Mouse (Mus musculus) embryonic facial prominence, embryonic 13.5 days (tissue): ENCODE data around the gene Gtf2h1. TPM values are rescaled to one million over a fixed set of nuclear protein-coding genes. Genes with fewer than 3 reads are reported as not detected.

Source experiments
- ATAC-seq: fragments of 200-750 bp; cut with Nextera tagmentation; 2 replicates; pipeline ENCODE4 v1.8.0; 2017; ENCODE audit warnings: low read depth; ENCODE audit not compliant: insufficient number of reproducible peaks, insufficient read depth, low FRiP score, low TSS enrichment
- H3K27ac ChIP-seq: fragments of 300-500 bp; sonication (generic); 2 replicates; pipeline ENCODE4 v1.5.1; 2015; ENCODE audit warnings: moderate library complexity, mild to moderate bottlenecking, inconsistent platforms
- H3K27me3 ChIP-seq: fragments of 300-500 bp; sonication (generic); 2 replicates; pipeline ENCODE4 v1.6.1; 2015; ENCODE audit warnings: mild to moderate bottlenecking, inconsistent platforms
- H3K36me3 ChIP-seq: fragments of 300-500 bp; sonication (generic); 2 replicates; pipeline ENCODE4 v1.6.1; 2015; ENCODE audit warnings: mild to moderate bottlenecking, inconsistent platforms
- H3K4me1 ChIP-seq: fragments of 300-500 bp; sonication (generic); 2 replicates; pipeline ENCODE4 v1.6.1; 2015; ENCODE audit warnings: inconsistent platforms
- H3K4me2 ChIP-seq: fragments of 300-500 bp; sonication (generic); 2 replicates; pipeline ENCODE4 v1.6.1; 2015; ENCODE audit warnings: moderate library complexity, mild to moderate bottlenecking, inconsistent platforms
- H3K4me3 ChIP-seq: fragments of 300-500 bp; sonication (generic); 2 replicates; pipeline ENCODE4 v1.5.1; 2015; ENCODE audit warnings: mild to moderate bottlenecking, inconsistent platforms
- H3K9ac ChIP-seq: fragments of 300-500 bp; sonication (generic); 2 replicates; pipeline ENCODE4 v1.6.1; 2015; ENCODE audit warnings: mild to moderate bottlenecking, inconsistent platforms
- H3K9me3 ChIP-seq: fragments of 300-500 bp; sonication (generic); 2 replicates; pipeline ENCODE4 v1.6.1; 2016; ENCODE audit warnings: inconsistent platforms
- WGBS: fragments of 180-500 bp; shearing (Covaris S2); methylation state at CpG from one replicate; pipeline ENCODE4 v1.1.7; 2015; ENCODE audit warnings: mixed read lengths; 5-methylcytosine and 5-hydroxymethylcytosine counted together
- polyA plus RNA-seq: library from polyadenylated mRNA; unstranded; fragments of >200 nt; fragmentation: Nextera tagmentation; extraction: Ambion mirVana; gene quantifications from 2 replicates; pipeline ENCODE4 v1.2.1, GENCODE M21; 2015

The Gtf2h1 gene
- polyA plus RNA-seq, 1 experiment from 2014 or later: 50.8 TPM

DNA sequence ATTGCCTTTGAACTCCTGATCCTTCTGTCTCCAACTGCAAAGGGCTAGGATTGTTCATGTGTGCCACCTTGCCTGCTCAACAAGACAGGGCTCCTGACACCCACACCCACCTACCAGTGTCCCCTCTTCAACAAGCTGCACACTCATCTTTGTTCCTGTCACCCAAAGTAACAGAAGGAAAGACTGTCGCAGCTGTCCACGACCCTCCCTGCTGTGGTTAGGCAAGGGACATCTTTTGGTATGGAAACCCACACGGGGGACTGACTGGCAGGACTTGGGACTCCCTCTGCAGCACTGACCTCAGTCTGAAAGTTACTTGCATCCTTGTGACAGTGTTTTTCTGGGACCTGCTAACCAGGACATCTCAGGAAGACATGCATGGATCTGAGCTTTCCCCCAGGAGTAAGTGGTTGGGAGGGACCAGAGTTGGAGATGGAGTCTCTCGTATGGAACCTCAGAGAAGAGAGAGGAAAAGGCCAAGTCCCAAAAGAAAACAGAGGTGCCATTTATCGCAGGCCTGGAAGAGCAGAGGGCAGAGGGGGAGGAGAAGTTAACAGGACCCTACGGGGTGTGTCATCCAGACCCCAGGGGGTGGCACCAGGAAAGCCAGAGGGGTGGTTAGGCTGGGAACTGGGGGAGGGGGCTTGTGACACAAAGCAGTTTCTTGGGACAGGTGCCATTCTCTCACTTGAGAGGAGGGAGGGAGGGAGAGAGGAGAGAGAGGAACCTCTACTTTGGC lies 45.1 kb downstream of the Gtf2h1 start, which contains the start of gene Ldha:
TSS of gene Ldha (plus strand) at position 689 of the 739 bp plus-strand sequence.
- no peaks in the 10 kb centered on the region for H3K36me3 ChIP-seq
- H3K4me2 ChIP-seq: no peak within 1 kb of the TSS
- H3K9ac ChIP-seq: no peak within 1 kb of the TSS
- peaks cover 8% of the 10 kb centered on the region; the same call in 1 of the 2 replicates for H3K27me3 ChIP-seq
- no peak within 1 kb of the TSS for H3K27ac ChIP-seq
- peaks cover 33% of the 10 kb centered on the region for H3K4me1 ChIP-seq
- WGBS: 28% methylated on average over 6 of the region's 6 CpGs
- ATAC-seq: no peak
- no peaks in the 10 kb centered on the region for H3K9me3 ChIP-seq
- H3K4me3 ChIP-seq: no peak within 1 kb of the TSS

GRCm38 (mm10) chr7:46842278-46842677 lies 46.4 kb downstream of the Gtf2h1 start:
- Histone ChIP-seq H3K4me2 (no peak overlapping the region), H3K9ac (no peak overlapping the region), H3K27ac (no peak overlapping the region), H3K9me3 (no peaks in the 10 kb centered on the region), H3K4me1 (peaks cover 39% of the 10 kb centered on the region), H3K27me3 (peaks cover 8% of the 10 kb centered on the region; the same call in 1 of the 2 replicates), H3K36me3 (no peaks in the 10 kb centered on the region), H3K4me3 (no peak overlapping the region)
- WGBS: 28% methylated on average over 5 of the region's 5 CpGs
- ATAC-seq: no peak

DNA sequence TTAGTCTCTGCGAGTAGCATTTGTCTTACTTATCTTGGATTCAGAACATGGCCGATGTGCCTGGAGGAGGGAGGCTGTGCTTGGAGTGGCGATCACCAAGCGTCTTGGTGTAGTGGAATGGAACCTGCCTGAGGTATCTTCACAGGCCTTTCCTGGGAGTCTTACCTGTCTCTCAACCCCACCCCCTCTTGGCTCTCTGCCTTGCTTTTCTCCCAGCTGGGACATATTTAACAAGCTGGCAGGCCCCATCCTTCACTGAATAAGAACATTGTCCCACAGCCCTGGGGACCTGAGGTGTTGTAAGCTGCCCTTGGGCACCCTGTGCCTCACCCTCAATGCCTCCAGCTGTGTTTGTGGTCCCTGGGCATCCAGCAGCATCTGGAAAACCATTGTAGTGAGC lies 47.7 kb downstream of the Gtf2h1 start:
- Histone ChIP-seq H3K9me3 (no peaks in the 10 kb centered on the region), H3K4me3 (no peak overlapping the region), H3K36me3 (peaks cover 10% of the 10 kb centered on the region), H3K27me3 (peaks cover 8% of the 10 kb centered on the region; the same call in 1 of the 2 replicates), H3K9ac (no peak overlapping the region), H3K4me1 (peaks cover 34% of the 10 kb centered on the region), H3K4me2 (no peak overlapping the region), H3K27ac (no peak overlapping the region)
- 82% methylated on average over 4 of the region's 4 CpGs for WGBS
- no peak for ATAC-seq

- peaks cover 8% of the 10 kb centered on the region; the same call in 1 of the 2 replicates for H3K27me3 ChIP-seq
- H3K4me2 ChIP-seq: peak overlapping the region; percentile 88
- WGBS: under 1% methylated on average over 51 of the region's 51 CpGs
- H3K4me1 ChIP-seq: peaks cover 23% of the 10 kb centered on the region
- no peaks in the 10 kb centered on the region for H3K9me3 ChIP-seq
- ATAC-seq: peak; percentile 90
- H3K27ac ChIP-seq: peak overlapping the region; percentile 98
- H3K36me3 ChIP-seq: peaks cover 29% of the 10 kb centered on the region
- H3K9ac ChIP-seq: peak overlapping the region; percentile 96
- peak overlapping the region; percentile 83 for H3K4me3 ChIP-seq
These were observed 49.5 kb downstream of the Gtf2h1 start for GRCm38 (mm10) chr7:46845211-46845977.

DNA sequence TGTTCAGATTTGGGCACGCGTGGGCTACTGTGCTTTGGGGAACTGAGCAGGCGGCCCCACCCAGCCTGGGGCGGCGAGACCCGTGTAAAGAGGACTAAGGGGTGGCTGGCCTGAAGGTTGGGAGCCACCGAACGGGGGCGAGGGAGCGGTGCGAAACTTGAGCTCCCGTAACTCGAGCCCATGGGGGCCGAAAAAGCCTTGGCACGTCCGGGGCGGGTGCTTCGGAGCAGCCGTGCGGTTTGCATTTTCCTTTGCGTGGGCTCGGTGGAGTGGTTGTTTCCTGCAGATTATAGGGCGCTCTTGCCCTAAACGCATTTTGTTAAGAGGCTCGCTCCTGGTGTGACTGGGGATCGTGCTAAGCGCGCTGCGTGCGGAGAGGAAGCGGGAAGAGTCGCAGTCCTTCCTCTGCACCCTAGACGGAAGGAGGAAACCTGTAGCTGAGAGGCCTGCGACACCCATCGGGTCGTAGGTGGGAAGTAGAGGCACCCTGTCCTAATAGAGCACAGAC lies 50.1 kb downstream of the Gtf2h1 start:
- H3K4me2 ChIP-seq: peak overlapping the region; percentile 88
- peak overlapping the region; percentile 96 for H3K9ac ChIP-seq
- H3K4me3 ChIP-seq: peak overlapping the region; percentile 83
- ATAC-seq: peak; percentile 21; the same call in 1 of the 2 replicates
- H3K27ac ChIP-seq: peak overlapping the region; percentile 98
- peaks cover 35% of the 10 kb centered on the region for H3K36me3 ChIP-seq
- peaks cover 5% of the 10 kb centered on the region; the same call in 1 of the 2 replicates for H3K27me3 ChIP-seq
- H3K9me3 ChIP-seq: no peaks in the 10 kb centered on the region
- under 1% methylated on average over 36 of the region's 36 CpGs for WGBS
- peaks cover 23% of the 10 kb centered on the region for H3K4me1 ChIP-seq

DNA sequence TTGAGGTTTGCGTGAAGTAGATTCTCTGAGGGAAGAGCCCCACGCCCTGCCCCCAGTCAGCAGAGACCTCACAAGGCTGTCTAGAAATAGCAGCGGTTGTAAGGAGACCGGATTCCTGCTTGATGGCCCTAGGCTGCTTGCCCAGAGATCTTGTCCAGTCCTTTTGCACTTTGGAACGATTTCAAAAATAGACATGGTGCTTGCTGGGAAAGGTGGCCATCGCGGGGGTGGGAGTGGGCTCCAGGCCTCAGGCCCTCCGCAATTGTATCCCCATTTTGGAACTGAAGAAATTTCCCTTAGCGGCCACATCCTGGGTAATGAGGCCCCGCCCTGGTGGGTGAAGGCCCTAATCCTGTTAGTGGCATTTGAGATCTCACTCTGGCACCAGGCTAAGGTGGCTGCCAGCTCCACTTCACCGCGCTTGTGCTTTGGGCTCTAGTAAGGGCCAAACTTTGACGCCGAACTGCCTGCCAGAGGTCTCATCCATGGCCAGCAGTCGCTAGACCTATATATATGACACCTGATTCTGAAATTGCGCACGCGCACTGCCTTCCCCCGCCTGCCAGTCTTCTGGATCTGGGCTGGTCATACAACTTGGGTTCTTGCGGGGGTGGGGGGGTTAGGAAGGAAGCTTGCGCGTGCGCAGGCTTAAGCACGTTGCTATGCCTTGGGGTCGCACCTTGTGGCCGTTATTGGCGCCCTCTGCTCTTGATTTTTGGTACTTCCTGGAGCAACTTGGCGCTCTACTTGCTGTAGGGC lies 50.8 kb downstream of the Gtf2h1 start:
- peaks cover 18% of the 10 kb centered on the region for H3K4me1 ChIP-seq
- WGBS: under 1% methylated on average over 28 of the region's 28 CpGs
- H3K4me2 ChIP-seq: peak overlapping the region; percentile 88
- H3K27ac ChIP-seq: peak overlapping the region; percentile 98
- H3K9ac ChIP-seq: peak overlapping the region; percentile 96
- H3K4me3 ChIP-seq: peak overlapping the region; percentile 83
- H3K9me3 ChIP-seq: no peaks in the 10 kb centered on the region
- peaks cover 41% of the 10 kb centered on the region for H3K36me3 ChIP-seq
- ATAC-seq: no peak
- no peaks in the 10 kb centered on the region for H3K27me3 ChIP-seq

DNA sequence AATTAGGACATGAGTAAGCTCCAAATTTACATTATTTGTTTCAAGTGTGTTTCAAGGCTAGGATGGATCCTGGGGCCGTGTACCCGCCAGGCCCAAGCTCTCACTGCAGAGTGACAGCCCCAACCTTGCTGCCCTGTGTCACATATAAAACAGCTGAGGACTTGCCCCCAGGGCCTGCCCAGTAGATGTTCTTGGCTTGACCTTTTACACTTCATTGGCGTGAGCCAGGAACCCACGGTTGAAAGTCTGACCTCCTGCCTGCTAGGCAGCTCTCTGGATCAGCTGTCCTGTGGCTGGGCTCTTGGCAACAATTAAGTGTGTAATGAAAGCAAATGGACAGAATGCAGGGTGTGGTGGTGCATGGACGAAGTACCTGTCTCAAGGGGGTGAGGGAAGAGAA lies 53.4 kb downstream of the Gtf2h1 start:
- Histone ChIP-seq H3K9ac (no peak overlapping the region), H3K4me1 (peaks cover 18% of the 10 kb centered on the region), H3K9me3 (no peaks in the 10 kb centered on the region), H3K36me3 (peaks cover 68% of the 10 kb centered on the region), H3K27me3 (no peaks in the 10 kb centered on the region), H3K27ac (no peak overlapping the region), H3K4me2 (no peak overlapping the region), H3K4me3 (no peak overlapping the region)
- WGBS: 64% methylated on average over 5 of the region's 5 CpGs
- ATAC-seq: no peak

DNA sequence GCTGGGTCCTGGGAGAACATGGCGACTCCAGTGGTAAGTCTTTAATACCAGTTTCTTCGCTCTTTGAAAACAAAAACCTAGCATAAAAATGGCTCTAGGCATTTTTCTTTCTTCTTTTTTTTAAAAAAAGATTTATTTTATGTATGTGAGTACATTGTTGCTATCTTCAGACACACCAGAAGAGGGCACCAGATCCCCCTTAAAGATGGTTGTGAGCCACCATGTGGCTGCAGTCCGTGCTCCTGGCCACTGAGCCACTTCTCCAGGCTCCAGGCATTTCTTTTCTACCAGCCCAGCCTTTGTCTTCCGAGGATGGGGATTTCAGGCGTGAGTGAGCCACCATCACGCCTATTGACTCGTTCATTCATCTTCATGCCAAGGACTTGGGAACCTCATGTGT lies 55.1 kb downstream of the Gtf2h1 start:
- no peak overlapping the region for H3K27ac ChIP-seq
- no peak overlapping the region for H3K4me3 ChIP-seq
- peaks cover 84% of the 10 kb centered on the region for H3K36me3 ChIP-seq
- no peak for ATAC-seq
- 84% methylated on average over 7 of the region's 7 CpGs for WGBS
- H3K4me2 ChIP-seq: no peak overlapping the region
- H3K27me3 ChIP-seq: no peaks in the 10 kb centered on the region
- peaks cover 10% of the 10 kb centered on the region for H3K4me1 ChIP-seq
- H3K9me3 ChIP-seq: no peaks in the 10 kb centered on the region
- no peak overlapping the region for H3K9ac ChIP-seq

- H3K9ac ChIP-seq: no peak overlapping the region
- H3K9me3 ChIP-seq: no peaks in the 10 kb centered on the region
- H3K27ac ChIP-seq: no peak overlapping the region
- H3K36me3 ChIP-seq: peaks cover 82% of the 10 kb centered on the region
- no peaks in the 10 kb centered on the region for H3K27me3 ChIP-seq
- no peak overlapping the region for H3K4me2 ChIP-seq
- 91% methylated on average over 1 of the region's 1 CpGs for WGBS
- no peak overlapping the region for H3K4me3 ChIP-seq
- ATAC-seq: no peak
- peaks cover under 1% of the 10 kb centered on the region; the same call in 1 of the 2 replicates for H3K4me1 ChIP-seq
These were observed 56.8 kb downstream of the Gtf2h1 start for GRCm38 (mm10) chr7:46852666-46853065.

GRCm38 (mm10) chr7:46853365-46853764 lies 57.5 kb downstream of the Gtf2h1 start:
- Histone ChIP-seq H3K27me3 (no peaks in the 10 kb centered on the region), H3K4me3 (no peak overlapping the region), H3K4me2 (no peak overlapping the region), H3K9ac (no peak overlapping the region), H3K4me1 (no peaks in the 10 kb centered on the region), H3K27ac (no peak overlapping the region), H3K9me3 (no peaks in the 10 kb centered on the region), H3K36me3 (peaks cover 76% of the 10 kb centered on the region)
- ATAC-seq: no peak
- 88% methylated on average over 9 of the region's 9 CpGs for WGBS
